Mouse (Mus musculus): ENCODE data around the gene Cdh5.

The Cdh5 gene

DNA sequence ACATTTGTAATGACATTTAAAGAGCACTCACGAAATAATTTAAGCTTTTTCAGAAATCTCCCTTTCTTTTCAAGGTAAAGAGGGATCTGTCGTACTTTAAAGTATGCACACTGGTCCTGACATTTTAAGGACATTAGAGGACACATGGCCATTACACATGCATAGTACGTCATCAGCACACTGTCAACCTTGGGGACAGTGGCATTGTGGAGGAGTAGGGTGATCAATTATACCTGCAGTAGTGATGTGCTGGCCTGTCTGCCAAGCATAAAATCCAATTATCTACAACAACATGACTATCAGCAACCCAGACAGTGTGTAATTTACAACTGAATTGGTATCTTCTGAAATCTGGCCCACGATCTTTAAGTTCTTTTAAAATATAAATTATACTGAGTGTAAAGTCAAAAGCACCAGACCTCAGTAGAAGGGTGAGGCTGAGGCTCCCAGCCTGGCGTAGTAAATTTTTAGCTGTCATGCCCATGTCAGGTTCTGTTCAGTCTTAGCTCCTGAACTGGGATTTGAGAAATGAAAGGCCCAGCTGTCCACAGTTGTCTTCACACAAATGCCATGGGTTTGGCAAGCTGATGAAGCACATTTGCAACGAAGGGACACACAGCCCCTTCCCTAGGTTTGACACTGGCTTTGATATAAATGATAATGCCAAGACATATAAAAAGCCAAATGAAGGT lies 89.5 kb downstream of the Cdh5 start:
- DNase-seq (ENCODE audit: low spot score) = no peak

DNA sequence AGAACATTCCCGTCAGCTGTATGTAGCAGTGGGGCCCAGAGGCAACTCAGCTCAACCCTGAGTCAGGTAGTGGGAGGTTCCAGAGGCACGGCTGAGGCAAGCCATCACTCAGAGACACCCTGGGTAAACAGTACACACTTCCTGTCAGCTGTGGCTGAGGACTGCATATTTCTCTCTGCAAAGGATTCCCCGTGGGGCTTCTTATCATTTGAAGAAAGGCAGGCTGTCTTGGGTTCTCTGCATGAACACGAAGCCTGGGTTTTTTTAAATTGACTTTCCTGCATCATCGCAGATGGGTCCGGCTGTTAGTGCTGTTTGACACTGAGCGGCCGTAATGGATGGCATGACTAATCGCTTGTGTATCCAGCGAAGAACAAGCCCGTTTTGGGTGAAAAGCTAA lies 90.1 kb downstream of the Cdh5 start:
- DNase-seq (ENCODE audit: low spot score) = no peak

All from ovary, adult 18-20 months (tissue).